Mouse (Mus musculus) MN1 (cell line): Measurements from ENCODE around the gene Ap4m1.
"Not testable (repeated sequence)": the region's sequence is repeated elsewhere in the genome, so short reads cannot be mapped to it uniquely, and the experiment has no call there.

Experiments used
- DNase-seq: peaks from one replicate; pipeline ENCODE4 v3.0.0-alpha.2; 2016; ENCODE audit warnings: low spot score

Gene Ap4m1

GRCm38 (mm10) chr5:138195463-138195862 is 23.7 kb downstream of the Ap4m1 start:
- DNase-seq: no peak

GRCm38 (mm10) chr5:138199576-138199975 is 27.8 kb downstream of the Ap4m1 start:
- no peak for DNase-seq

GRCm38 (mm10) chr5:138202086-138202485 is 30.3 kb downstream of the Ap4m1 start:
- no peak for DNase-seq

GRCm38 (mm10) chr5:138207253-138207652 is 35.5 kb downstream of the Ap4m1 start:
- no peak for DNase-seq

- no peak for DNase-seq
Measured at GRCm38 (mm10) chr5:138207873-138208272, 36.1 kb downstream of the Ap4m1 start.

- not testable (repeated sequence) for DNase-seq
Measured at GRCm38 (mm10) chr5:138216632-138217031, 44.8 kb downstream of the Ap4m1 start.

- DNase-seq: no peak
Measured at GRCm38 (mm10) chr5:138219864-138220263, 48.1 kb downstream of the Ap4m1 start.

- DNase-seq: peak; percentile 51
Measured at GRCm38 (mm10) chr5:138222111-138222510, 50.3 kb downstream of the Ap4m1 start.

- no peak for DNase-seq
Measured at GRCm38 (mm10) chr5:138223287-138223686, 51.5 kb downstream of the Ap4m1 start.

GRCm38 (mm10) chr5:138225700-138226099 is 53.9 kb downstream of the Ap4m1 start, which contains the start of gene Nxpe5:
Nxpe5 (plus strand) TSS chr5:138225898.
- no peak for DNase-seq

- DNase-seq: no peak
Measured at GRCm38 (mm10) chr5:138226491-138226890, 54.7 kb downstream of the Ap4m1 start.

- DNase-seq: no peak
Measured at GRCm38 (mm10) chr5:138227367-138227766, 55.6 kb downstream of the Ap4m1 start.

- DNase-seq: no peak
Measured at GRCm38 (mm10) chr5:138228026-138228425, 56.2 kb downstream of the Ap4m1 start.

GRCm38 (mm10) chr5:138229511-138229910 is 57.7 kb downstream of the Ap4m1 start:
- no peak for DNase-seq
